Mouse (Mus musculus) heart, postnatal 36 days (tissue): ENCODE results near the gene Rpl29. TPM values are rescaled to one million over a fixed set of nuclear protein-coding genes. Genes with fewer than 3 reads are reported as not detected.

Experiments used
- DNase-seq, 2 experiments: peaks; one replicate each; pipeline ENCODE4 v3.0.0; 2021 to 2022
- intact Hi-C: fragments of 180-260 bp; cut with DNase I; formaldehyde crosslinking; loops from one replicate; pipeline ENCODE4 v1.15.1; 2025
- total RNA-seq, 2 experiments: library from RNA; stranded (reverse); gene quantifications; 2 replicates each; pipeline ENCODE4 v1.2.3; 2021

Gene Rpl29
- total RNA-seq, 2 experiments from 2014 or later, result 281 to 289 TPM

DNA sequence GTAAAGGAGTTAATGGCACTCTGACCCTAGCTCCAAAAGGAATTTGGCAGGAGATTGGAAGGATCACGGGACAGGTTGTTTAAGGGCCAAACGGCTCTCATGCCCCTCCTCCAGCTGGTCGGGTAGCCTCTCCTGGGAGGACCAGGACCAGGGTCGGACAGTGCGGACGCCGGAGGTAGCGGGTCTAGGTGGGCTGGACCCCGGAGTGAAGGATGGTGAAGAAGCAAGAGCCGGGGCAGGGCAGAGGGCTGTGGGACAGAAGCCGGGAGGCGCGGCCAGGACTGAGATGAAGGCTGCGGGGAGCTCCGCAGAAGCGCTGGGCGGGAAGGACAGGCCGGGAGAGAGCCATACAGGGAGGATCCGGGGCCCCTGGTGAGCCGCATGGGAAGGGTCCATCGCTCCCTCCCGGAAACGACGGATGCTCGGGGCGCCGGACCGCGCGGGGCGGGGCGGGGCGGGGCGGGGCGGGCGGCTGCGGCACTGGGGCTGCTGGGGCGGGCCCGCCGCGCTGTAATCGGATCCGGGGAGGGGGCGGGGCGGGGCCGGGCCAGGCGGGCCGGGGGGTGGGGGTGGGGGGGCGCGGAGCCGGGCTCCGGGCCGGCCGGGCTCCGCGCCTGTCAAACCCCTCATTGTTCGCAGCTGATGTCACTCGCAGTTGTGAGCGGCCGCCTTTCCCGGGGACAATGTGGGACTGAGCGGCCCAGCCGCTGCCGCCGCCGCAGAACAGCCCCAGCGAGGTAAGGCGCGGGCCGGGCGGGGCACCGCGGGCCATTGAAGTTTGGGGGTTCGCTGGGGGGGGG lies 24.2 kb downstream of the Rpl29 start, which contains the start of gene Pcbp4:
TSS of gene Pcbp4 (plus strand) at position 21 of the 800 bp plus-strand sequence.
- peak; percentile 71 to 74 for DNase-seq
- intact Hi-C loops, result no loop called here

DNA sequence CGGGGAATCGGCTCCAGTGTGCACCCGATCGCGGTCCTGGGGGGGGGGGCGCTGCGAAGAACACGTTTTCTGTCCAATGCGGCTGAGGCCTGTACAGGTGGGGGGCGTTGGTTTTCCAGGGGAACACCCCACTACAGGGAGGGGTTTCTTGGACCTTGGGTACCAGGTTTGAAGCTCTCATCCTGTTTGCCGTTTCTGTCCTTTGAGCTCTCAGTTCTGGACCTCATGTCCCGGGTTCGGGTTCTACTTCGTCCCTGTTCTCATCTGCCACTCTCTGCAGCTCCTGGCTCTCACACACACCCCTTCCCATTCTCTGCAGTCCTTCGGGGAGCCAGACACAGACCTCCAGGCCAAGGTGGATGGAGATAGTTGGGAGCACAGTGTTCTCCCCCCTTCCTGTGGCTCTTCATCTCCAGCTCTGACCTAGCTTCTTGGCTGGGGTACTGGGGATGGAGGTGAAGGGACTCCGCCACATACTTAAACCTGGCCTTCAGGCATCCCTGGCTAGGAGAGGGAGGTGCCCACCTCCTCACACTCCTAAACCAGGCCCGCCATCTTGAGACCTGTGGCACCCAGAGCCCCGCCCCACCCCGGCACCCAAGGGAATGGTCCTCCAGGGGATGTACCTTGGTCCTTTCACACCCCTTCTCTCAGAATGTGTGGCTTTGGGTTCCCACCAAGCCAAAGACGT lies 25.0 kb downstream of the Rpl29 start:
- no peak for DNase-seq
- intact Hi-C loops, result no loop called here

- no peak for DNase-seq
- intact Hi-C loops, result no loop called here
Measured at GRCm38 (mm10) chr9:106454888-106455681, 25.8 kb downstream of the Rpl29 start.

DNA sequence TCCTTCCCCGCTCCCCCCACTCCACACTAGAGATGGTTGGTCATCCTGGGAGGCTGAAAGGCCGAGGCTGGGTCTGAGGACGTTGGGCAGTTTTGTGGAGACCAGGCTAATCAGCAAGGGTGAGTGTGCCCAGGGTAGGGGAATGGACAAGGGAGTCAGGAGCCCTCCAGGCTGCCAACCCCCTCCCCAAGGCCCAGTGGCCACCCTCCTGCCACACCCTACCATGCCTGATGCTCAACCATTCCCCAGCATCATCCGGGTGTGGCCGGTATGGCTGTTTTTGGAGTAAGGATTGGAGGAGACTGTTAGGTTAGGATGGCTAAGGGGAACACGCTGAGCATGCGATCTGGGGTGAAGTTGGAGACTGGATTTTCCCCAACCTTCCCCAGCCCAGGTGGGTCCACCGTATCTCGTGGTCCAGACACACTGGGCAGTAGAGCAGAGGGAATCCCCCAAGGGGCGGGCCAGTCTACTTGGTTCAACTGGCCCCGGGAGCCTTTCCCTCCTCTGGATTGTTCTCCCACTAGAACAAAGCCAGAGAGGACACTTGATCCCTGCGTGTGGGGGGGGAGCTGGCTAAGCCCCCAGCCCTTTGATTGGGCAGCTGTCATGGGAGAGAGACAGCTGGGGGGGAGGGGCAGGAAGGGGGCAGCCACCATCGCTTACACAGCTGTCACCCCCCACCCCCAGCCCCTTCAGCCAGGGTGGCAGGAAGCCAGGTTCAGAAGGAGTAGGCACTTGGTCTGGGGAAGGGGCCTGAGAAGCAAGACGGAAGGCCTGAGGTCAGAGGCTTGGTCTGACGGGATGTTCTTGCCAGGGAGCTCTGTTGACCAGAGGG lies 27.3 kb downstream of the Rpl29 start:
- intact Hi-C loops, result no loop called here
- no peak for DNase-seq

- intact Hi-C loops, result no loop called here
- no peak for DNase-seq
Measured at GRCm38 (mm10) chr9:106457163-106457559, 27.9 kb downstream of the Rpl29 start.

- DNase-seq, result no peak
Measured at GRCm38 (mm10) chr9:106457920-106458319, 28.7 kb downstream of the Rpl29 start.

GRCm38 (mm10) chr9:106459946-106460345 lies 30.7 kb downstream of the Rpl29 start:
- intact Hi-C loops, result no loop called here
- no peak for DNase-seq

More at GRCm38 (mm10) chr9:106457920-106458319, 28.7 kb downstream of the Rpl29 start:
- intact Hi-C loops, result no loop called here

DNA sequence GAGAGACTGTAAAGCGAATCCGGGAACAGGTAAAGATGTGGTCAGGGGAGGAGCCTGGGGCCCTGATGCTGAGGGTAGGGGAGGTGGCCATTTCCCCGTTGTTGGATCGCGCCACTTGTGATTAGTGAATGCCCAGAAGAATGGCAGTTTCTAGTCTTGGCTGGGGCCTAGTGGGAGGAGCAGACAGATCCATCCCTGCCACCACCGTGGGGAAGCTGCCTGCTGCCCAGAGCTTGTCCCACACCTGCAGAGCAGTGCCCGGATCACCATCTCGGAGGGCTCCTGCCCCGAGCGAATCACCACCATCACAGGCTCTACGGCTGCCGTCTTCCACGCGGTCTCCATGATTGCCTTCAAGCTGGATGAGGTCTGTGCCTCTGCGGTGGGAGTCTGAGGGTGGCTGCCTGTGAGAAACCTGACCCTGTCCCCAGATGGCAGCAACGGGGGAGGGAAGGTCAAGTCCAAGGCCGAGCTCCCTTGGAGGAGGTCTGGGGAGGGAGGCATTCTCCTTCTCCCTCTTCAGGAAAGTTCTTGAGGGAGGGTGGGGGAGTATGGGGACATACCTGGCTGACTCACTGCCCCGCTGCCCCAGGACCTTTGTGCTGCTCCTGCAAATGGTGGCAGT lies 31.3 kb downstream of the Rpl29 start:
- DNase-seq, result no peak
- intact Hi-C loops, result no loop called here

- intact Hi-C loops, result no loop called here
- DNase-seq, result no peak
Measured at GRCm38 (mm10) chr9:106461026-106461415, 31.8 kb downstream of the Rpl29 start.

- no peak for DNase-seq
- intact Hi-C loops, result no loop called here
Measured at GRCm38 (mm10) chr9:106461641-106462429, 32.6 kb downstream of the Rpl29 start.

DNA sequence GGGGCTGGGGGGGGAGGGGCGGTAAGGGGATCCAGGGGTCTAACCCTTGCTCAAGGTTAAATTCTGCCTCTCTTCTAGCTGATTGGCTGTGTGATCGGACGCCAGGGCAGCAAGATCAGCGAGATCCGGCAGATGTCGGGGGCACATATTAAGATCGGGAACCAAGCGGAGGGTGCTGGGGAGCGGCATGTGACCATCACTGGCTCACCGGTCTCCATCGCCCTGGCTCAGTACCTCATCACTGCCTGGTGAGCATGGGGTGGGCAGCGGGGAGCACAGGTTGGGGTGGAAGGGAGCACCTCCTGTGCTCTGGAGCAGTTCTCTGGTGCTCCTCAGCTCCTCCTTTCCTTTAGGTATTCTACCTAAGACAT lies 33.2 kb downstream of the Rpl29 start:
- intact Hi-C loops, result no loop called here
- DNase-seq, result no peak

DNA sequence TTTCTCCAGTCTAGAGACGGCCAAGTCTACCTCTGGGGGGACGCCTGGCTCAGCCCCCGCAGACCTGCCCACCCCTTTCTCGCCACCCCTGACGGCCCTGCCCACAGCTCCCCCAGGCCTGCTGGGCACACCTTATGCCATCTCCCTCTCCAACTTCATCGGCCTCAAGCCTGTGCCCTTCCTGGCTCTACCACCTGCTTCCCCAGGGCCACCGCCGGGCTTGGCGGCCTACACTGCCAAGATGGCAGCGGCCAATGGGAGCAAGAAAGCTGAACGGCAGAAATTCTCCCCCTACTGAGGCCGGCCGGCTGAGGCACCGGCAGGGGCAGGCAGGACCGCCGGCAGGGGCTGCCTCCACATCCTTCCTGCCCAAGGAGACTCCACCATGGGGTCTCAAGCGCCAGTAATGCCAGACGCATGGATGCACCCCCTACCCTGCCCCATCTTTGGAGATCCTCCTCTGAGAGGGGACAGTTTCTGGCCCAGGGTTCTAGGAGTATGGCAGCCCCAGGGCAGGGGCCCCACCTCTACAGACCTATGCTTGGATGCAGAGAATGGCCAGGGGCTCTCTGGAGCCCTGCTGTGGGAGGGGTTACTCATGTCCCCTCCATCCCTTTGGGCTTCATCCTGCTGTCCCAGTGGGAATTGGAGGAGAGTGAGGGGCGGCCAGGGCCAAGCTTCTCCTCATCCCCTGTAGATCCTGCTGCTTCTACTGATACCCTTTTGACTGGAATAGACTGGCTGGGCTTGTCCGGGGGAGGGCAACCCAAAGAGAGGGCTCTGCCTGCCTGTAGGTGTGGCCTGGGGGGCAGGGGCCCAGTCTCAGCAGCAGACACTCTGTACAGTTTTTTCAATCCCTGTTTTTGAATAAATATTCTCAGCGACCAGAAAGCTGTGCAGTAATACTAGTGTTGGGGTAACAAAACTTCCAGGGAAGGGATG lies 34.1 kb downstream of the Rpl29 start:
- DNase-seq, result no peak
- intact Hi-C loops, result no loop called here

GRCm38 (mm10) chr9:106464751-106465541 lies 35.7 kb downstream of the Rpl29 start:
- peak; percentile 52 to 68 for DNase-seq
- intact Hi-C loops, result no loop called here

DNA sequence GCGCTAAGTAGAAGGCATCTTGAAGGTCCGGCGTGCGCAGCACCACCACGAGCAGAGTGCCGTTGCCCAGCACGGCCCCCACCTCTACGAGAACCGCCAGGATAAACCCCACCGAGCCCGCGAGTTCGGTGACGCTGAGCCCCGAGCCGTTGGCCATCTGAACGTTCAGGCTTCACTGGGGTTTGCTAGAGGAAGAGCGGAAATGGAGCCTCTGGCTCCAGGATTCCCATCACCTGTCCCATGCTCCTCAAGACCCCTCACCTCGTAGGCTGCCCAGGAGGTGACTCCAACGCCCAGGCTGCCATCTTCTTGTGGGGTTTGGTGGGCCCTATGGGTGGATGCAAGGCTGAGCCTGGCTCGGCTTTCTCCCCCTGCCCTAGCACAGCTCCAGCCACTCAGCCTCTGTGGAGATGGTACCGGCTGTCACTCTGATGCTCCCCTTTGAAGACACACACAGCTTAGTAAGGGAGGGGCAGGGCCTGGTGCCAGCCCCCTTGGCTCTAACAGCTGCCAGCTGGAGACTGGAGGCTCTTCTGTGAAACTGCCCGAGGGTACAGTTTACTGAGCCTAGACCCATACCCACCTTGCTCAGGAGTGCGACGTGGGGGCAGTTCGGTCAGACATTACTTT lies 36.4 kb downstream of the Rpl29 start, which contains the start of gene Gpr62:
TSS of gene Gpr62 (minus strand) at position 368 of the 630 bp plus-strand sequence.
- intact Hi-C loops, result no loop called here
- no peak for DNase-seq

- intact Hi-C loops, result no loop called here
- DNase-seq, result no peak
Measured at GRCm38 (mm10) chr9:106466721-106467120, 37.5 kb downstream of the Rpl29 start.

- intact Hi-C loops, result no loop called here
- DNase-seq, result no peak
Measured at GRCm38 (mm10) chr9:106467746-106468145, 38.5 kb downstream of the Rpl29 start.

- intact Hi-C loops, result no loop called here
- DNase-seq, result no peak
Measured at GRCm38 (mm10) chr9:106469317-106469716, 40.1 kb downstream of the Rpl29 start.
